Mouse (Mus musculus) midbrain, embryonic 13.5 days (tissue): Measurements from ENCODE around the gene Ash1l. TPM values are rescaled to one million over a fixed set of nuclear protein-coding genes. Genes with fewer than 3 reads are reported as not detected.
"Not testable (repeated sequence)": the region's sequence is repeated elsewhere in the genome, so short reads cannot be mapped to it uniquely, and the experiment has no call there.

ENCODE experiments used
- ATAC-seq: fragments of 200-750 bp; cut with Nextera tagmentation; 2 replicates; pipeline ENCODE4 v1.8.0; 2017; ENCODE audit warnings: mild to moderate bottlenecking, moderate TSS enrichment, moderate library complexity
- H3K27ac ChIP-seq: fragments of 300-500 bp; sonication (generic); 2 replicates; pipeline ENCODE4 v1.5.1; 2015; ENCODE audit warnings: inconsistent platforms, mild to moderate bottlenecking, moderate library complexity
- H3K27me3 ChIP-seq: fragments of 300-500 bp; sonication (generic); 2 replicates; pipeline ENCODE4 v1.6.1; 2015; ENCODE audit warnings: mild to moderate bottlenecking, inconsistent platforms
- H3K36me3 ChIP-seq: fragments of 300-500 bp; sonication (generic); 2 replicates; pipeline ENCODE4 v1.6.1; 2015; ENCODE audit warnings: mild to moderate bottlenecking, inconsistent platforms
- H3K4me1 ChIP-seq: fragments of 300-500 bp; sonication (generic); replicated peaks from 2 replicates; pipeline ENCODE4 v1.6.1; 2015; ENCODE audit warnings: inconsistent platforms
- H3K4me2 ChIP-seq: fragments of 300-500 bp; sonication (generic); replicated peaks from 2 replicates; pipeline ENCODE4 v1.6.1; 2015; ENCODE audit warnings: moderate library complexity, mild to moderate bottlenecking, inconsistent platforms
- H3K4me3 ChIP-seq: fragments of 300-500 bp; sonication (generic); replicated peaks from 2 replicates; pipeline ENCODE4 v1.5.1; 2015; ENCODE audit warnings: mild to moderate bottlenecking, inconsistent platforms
- H3K9ac ChIP-seq: fragments of 300-500 bp; sonication (generic); replicated peaks from 2 replicates; pipeline ENCODE4 v1.6.1; 2015; ENCODE audit warnings: mild to moderate bottlenecking, inconsistent platforms
- H3K9me3 ChIP-seq: fragments of 300-500 bp; sonication (generic); 2 replicates; pipeline ENCODE4 v1.6.1; 2016; ENCODE audit warnings: mild to moderate bottlenecking, inconsistent platforms
- WGBS: fragments of 180-500 bp; shearing (Covaris S2); methylation state at CpG from one replicate; pipeline ENCODE4 v1.1.7; 2015; 5-methylcytosine and 5-hydroxymethylcytosine counted together
- polyA plus RNA-seq: library from polyadenylated mRNA; unstranded; fragments of >200 nt; fragmentation: Nextera tagmentation; extraction: Ambion mirVana; gene quantifications from 2 replicates; pipeline ENCODE4 v1.2.1, GENCODE M21; 2015

Ash1l gene
- polyA plus RNA-seq, 1 experiment from 2014 or later: 22.2 TPM

DNA sequence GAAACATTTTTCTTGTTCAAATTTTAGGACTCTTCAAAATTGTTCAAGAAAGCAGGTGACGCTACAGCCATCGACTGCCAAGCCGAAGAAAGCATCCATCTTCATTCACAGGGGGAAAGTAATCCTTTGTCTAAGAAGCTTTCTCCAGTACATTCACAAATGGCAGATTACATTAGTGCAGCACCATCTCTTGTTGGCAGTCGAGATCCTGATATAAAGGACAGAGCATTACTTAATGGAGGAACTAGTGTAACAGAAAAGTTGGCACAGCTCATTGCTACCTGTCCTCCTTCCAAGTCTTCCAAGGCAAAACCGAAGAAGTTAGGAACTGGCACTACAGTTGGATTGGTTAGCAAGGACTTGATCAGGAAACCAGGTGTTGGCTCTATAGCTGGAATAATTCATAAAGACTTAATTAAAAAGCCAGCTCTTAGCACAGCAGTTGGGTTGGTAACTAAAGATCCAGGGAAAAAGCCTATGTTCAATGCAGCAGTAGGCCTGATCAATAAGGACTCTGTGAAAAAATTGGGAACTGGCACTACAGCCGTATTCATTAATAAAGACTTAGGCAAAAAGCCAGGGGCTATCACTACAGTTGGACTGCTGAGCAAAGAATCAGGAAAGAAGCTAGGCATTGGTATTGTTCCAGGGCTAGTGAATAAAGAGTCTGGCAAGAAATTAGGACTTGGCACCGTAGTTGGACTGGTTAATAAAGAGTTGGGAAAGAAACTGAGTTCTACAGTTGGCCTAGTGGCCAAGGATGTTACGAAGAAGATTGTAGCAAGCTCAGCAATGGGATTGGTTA lies 31.0 kb downstream of the Ash1l start:
- H3K27ac ChIP-seq: no peak overlapping the region
- no peaks in the 10 kb centered on the region for H3K27me3 ChIP-seq
- H3K36me3 ChIP-seq: peaks cover 51% of the 10 kb centered on the region
- ATAC-seq: no peak
- 94% methylated on average over 8 of the region's 8 CpGs for WGBS
- H3K4me3 ChIP-seq: no peak overlapping the region
- no peaks in the 10 kb centered on the region for H3K9me3 ChIP-seq
- no peaks in the 10 kb centered on the region for H3K4me1 ChIP-seq
- no peak overlapping the region for H3K4me2 ChIP-seq
- no peak overlapping the region for H3K9ac ChIP-seq

DNA sequence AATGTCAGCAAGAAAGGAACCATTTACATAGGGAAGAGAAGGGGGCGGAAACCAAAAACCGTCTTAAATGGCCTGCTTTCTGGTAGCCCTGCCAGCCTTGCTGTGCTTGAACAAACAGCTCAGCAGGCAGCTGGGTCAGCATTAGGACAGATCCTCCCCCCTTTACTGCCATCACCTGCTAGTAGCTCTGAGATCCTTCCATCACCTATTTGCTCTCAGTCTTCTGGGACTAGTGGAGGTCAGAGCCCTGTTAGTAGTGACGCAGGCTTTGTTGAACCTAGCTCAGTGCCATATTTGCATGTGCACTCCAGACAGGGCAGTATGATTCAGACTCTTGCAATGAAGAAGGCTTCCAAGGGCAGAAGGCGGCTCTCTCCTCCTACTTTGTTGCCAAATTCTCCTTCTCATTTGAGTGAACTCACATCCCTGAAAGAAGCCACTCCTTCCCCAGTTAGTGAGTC lies 33.5 kb downstream of the Ash1l start:
- Histone ChIP-seq H3K9ac (no peak overlapping the region), H3K27me3 (no peaks in the 10 kb centered on the region), H3K4me1 (no peaks in the 10 kb centered on the region), H3K27ac (no peak overlapping the region), H3K9me3 (no peaks in the 10 kb centered on the region), H3K4me3 (no peak overlapping the region), H3K4me2 (no peak overlapping the region), H3K36me3 (peaks cover 52% of the 10 kb centered on the region)
- no peak for ATAC-seq
- WGBS: 55% methylated on average over 4 of the region's 4 CpGs

DNA sequence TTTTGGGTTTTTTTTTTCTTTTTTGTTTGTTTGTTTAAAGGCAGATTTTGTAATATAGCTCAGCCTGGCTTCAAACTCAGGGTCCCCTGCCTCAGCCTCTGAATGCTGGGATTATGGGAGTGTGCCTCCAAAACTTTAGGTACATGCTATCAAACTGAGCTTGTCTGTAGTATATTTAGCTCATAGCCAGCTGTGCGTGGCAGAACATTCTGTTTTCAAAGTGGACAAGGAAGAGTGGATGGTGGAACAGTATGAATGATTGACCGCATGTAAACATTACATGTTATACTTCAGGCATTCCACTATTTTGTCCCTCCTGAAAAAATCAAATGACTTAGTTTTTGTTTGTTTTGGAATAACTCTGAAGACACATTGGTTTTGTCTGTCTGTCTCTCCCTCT lies 42.4 kb downstream of the Ash1l start:
- no peaks in the 10 kb centered on the region for H3K4me1 ChIP-seq
- 94% methylated on average over 2 of the region's 2 CpGs for WGBS

DNA sequence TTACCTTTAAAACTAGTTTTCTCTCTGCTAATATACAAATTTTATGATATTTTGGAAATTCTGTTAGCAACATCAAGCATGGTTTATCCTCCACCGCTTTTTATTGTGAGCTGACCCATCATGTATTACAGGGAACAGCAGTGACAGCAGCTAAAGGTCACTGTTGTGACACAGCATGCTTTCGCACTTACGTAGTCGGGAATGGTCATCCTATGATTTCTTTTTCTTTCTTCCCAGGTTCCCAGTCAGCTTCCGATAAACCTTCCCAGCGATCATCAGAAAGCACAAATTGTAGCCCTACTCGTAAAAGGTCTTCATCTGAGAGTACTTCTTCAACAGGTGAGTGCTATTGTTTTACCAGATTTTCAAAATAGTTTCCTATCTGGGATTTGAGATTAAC lies 51.1 kb downstream of the Ash1l start:
- Histone ChIP-seq H3K36me3 (peaks cover 50% of the 10 kb centered on the region), H3K27ac (no peak overlapping the region), H3K27me3 (no peaks in the 10 kb centered on the region), H3K4me3 (no peak overlapping the region), H3K9ac (no peak overlapping the region), H3K4me2 (no peak overlapping the region), H3K9me3 (no peaks in the 10 kb centered on the region), H3K4me1 (no peaks in the 10 kb centered on the region)
- WGBS: 95% methylated on average over 7 of the region's 7 CpGs
- no peak for ATAC-seq

More for the DNA sequence above, 42.4 kb downstream of the Ash1l start:
- Histone ChIP-seq H3K4me3 (no peak overlapping the region), H3K9ac (no peak overlapping the region), H3K36me3 (peaks cover 5% of the 10 kb centered on the region; the same call in 1 of the 2 replicates), H3K4me2 (no peak overlapping the region), H3K9me3 (no peaks in the 10 kb centered on the region), H3K27ac (no peak overlapping the region), H3K27me3 (no peaks in the 10 kb centered on the region)
- no peak for ATAC-seq

DNA sequence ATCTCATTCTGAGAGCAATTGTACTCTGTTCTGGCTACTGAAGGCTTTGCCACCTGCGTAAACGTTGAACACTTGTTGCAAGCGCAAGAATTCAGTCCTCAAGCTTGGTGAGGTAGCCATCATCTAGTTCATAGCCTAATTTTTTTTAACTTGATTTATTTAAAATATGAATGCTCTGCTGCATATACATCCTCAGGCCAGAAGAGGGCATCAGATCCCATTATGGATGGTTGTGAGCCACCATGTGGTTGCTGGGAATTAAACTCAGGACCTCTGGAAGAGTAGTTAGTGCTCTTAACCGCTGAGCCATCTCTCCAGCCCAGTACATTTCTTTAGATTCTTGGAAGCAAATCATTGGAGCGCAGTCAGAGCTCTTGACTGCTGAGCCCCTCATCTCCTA lies 80.5 kb downstream of the Ash1l start:
- H3K4me1 ChIP-seq, H3K9ac ChIP-seq, H3K9me3 ChIP-seq, H3K4me3 ChIP-seq, ATAC-seq, H3K4me2 ChIP-seq, H3K27me3 ChIP-seq, H3K27ac ChIP-seq: not testable (repeated sequence)
- 97% methylated on average over 5 of the region's 5 CpGs for WGBS
- H3K36me3 ChIP-seq: peaks cover 73% of the 10 kb centered on the region

DNA sequence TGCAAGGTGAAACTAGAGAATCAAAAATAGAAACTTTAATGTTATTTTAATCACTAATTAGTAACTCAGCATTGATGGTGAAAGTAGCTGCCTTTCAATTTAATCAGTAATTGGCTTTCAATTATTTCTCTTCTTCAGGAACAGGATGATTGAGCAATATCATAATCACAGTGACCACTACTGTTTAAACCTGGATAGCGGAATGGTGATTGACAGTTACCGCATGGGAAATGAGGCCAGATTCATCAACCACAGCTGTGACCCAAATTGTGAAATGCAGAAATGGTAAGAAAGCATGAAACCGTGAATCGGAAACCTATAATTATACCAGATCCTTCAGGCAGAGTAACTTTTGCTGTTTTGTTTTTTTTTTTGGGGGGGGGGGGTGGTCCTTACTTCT lies 92.9 kb downstream of the Ash1l start:
- Histone ChIP-seq H3K27me3 (no peaks in the 10 kb centered on the region), H3K9me3 (no peaks in the 10 kb centered on the region), H3K4me3 (no peak overlapping the region), H3K36me3 (peaks cover 73% of the 10 kb centered on the region), H3K4me2 (no peak overlapping the region), H3K9ac (no peak overlapping the region), H3K4me1 (no peaks in the 10 kb centered on the region), H3K27ac (no peak overlapping the region)
- WGBS: 92% methylated on average over 4 of the region's 4 CpGs
- ATAC-seq: no peak

DNA sequence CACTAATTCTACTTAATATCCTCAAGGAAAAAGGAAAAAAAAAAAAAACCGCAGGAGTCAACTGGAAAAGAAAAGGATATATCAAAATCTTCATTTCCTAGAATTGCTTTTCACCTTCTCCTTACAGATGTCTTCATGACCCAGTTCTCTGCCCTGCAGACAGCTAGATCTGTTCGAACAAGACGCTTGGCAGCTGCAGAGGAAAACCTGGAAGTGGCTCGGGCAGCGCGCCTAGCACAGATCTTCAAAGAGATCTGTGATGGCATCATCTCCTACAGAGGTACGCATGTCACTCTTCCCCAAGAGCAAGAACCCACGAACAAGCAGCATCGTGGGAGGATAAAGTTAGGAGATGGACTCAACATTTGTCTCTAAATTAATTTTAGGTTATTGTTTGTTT lies 107.9 kb downstream of the Ash1l start:
- WGBS: 98% methylated on average over 9 of the region's 9 CpGs

DNA sequence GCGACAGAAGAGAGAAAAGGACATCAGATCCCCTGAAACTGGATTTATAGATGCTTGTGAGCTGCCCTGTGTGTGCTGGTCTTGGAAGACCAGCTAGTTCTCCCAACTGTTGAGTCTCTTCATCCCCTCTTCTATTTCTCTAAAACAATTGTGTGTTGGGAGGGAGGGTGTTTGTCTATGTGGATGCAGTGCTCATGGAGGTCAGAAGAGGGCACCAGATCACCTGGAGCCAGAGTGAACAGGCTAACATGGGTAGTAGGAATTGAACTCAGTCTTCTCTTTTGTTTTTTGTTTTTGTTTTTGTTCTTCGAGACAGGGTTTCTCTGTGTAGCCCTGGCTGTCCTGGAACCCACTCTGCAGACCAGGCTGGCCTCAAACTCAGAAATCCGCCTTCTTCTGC lies 108.4 kb downstream of the Ash1l start:
- 91% methylated on average over 3 of the region's 3 CpGs for WGBS

More for the DNA sequence above, 107.9 kb downstream of the Ash1l start:
- no peaks in the 10 kb centered on the region for H3K9me3 ChIP-seq
- ATAC-seq: no peak
- peaks cover 83% of the 10 kb centered on the region for H3K36me3 ChIP-seq
- no peaks in the 10 kb centered on the region for H3K27me3 ChIP-seq
- no peak overlapping the region for H3K9ac ChIP-seq
- no peak overlapping the region for H3K4me2 ChIP-seq
- no peaks in the 10 kb centered on the region for H3K4me1 ChIP-seq
- no peak overlapping the region for H3K4me3 ChIP-seq
- no peak overlapping the region for H3K27ac ChIP-seq

DNA sequence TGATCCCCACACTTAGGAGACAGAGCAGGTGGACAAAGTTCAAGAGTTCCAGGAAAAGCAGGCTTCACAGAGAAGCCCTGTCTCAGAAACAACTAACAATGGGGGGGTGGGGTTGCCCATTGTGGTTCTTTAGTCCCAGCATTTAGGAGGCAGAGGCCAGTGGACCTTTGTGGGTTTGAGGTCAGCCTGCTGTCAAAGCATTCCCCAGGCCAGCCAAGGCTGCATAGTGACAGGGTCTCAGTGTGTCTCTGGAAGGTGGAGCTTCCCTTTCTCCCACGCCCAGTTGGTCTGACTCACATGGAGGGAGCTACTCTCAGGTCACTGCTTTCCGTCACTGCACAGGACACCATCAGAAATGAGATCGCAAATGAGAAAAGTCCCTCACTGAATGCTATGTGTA lies 111.3 kb downstream of the Ash1l start:
- H3K9ac ChIP-seq: no peak overlapping the region
- no peak for ATAC-seq
- H3K27ac ChIP-seq: no peak overlapping the region
- WGBS: 58% methylated on average over 3 of the region's 3 CpGs
- no peaks in the 10 kb centered on the region for H3K4me1 ChIP-seq
- H3K27me3 ChIP-seq: no peaks in the 10 kb centered on the region
- H3K4me2 ChIP-seq: no peak overlapping the region
- H3K9me3 ChIP-seq: no peaks in the 10 kb centered on the region
- peaks cover 77% of the 10 kb centered on the region for H3K36me3 ChIP-seq
- no peak overlapping the region for H3K4me3 ChIP-seq

More for the DNA sequence above, 108.4 kb downstream of the Ash1l start:
- no peak for ATAC-seq
- no peaks in the 10 kb centered on the region for H3K9me3 ChIP-seq
- H3K4me1 ChIP-seq: no peaks in the 10 kb centered on the region
- H3K4me2 ChIP-seq: no peak overlapping the region
- H3K4me3 ChIP-seq: no peak overlapping the region
- H3K36me3 ChIP-seq: peaks cover 83% of the 10 kb centered on the region
- H3K27ac ChIP-seq: no peak overlapping the region
- H3K9ac ChIP-seq: no peak overlapping the region
- no peaks in the 10 kb centered on the region for H3K27me3 ChIP-seq

DNA sequence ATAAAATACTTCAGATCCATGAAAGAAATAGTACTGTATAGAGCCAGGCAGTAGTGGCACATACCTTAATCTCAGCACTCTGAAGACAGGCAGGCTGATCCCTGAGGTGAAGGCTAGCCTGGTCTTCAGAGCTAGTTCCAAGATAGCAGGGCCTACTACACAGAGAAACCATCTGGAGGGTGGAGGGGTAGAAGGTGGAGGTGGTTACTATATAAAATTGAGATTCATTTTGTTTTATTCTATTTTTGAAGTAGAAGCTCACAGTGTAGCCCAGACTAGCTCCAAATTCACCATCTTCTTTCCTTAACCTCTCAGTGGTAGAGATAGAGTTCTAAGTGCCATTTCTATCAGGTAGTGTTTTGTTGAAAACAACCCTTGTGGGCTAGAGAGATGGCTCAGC lies 116.8 kb downstream of the Ash1l start:
- Histone ChIP-seq H3K36me3 (peaks cover 89% of the 10 kb centered on the region), H3K4me1 (no peaks in the 10 kb centered on the region), H3K9ac (no peak overlapping the region), H3K9me3 (no peaks in the 10 kb centered on the region), H3K27me3 (no peaks in the 10 kb centered on the region), H3K4me3 (no peak overlapping the region), H3K27ac (no peak overlapping the region), H3K4me2 (no peak overlapping the region)
- no peak for ATAC-seq

DNA sequence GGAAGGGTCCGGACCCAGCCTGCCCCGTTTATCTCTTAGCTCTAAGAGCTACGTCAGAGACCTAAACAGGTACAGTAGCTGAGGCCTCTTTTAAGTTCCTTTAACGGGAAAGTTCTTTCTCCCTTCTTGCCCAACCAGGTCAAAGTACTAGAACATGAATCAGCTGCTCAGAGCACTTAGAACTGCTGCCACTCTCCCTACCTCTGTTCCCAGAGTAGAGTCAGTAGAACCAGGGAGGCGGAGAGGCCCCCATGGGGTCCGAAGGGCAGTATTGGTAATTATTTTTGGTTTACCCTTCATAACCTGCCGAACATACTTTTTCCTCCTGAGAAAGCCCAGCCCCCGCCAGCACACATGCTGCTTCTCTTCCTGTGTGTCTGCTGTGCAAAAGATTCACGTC lies 127.0 kb downstream of the Ash1l start:
- 95% methylated on average over 9 of the region's 9 CpGs for WGBS
- no peak overlapping the region for H3K27ac ChIP-seq
- no peak overlapping the region for H3K4me3 ChIP-seq
- no peak for ATAC-seq
- H3K9ac ChIP-seq: no peak overlapping the region
- no peaks in the 10 kb centered on the region for H3K27me3 ChIP-seq
- peaks cover 81% of the 10 kb centered on the region for H3K36me3 ChIP-seq
- H3K4me1 ChIP-seq: no peaks in the 10 kb centered on the region
- H3K4me2 ChIP-seq: no peak overlapping the region
- no peaks in the 10 kb centered on the region for H3K9me3 ChIP-seq

DNA sequence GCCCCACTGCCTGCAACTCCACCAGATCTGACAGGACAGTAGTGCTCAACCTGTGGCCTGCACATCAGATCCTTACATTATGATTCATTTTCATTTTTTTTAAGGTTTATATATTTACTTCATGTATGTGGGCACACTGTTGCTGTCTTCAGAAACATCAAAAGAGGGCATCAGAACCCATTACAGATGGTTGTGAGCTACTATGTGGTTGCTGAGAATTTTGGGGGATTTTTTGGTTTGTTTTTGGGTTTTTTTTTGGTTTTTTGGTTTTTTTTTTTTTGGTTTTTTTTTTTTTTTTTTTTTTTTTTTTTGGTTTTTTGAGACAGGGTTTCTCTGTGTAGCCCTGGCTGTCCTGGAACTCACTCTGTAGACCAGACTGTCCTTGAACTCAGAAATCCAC lies 131.9 kb downstream of the Ash1l start:
- not testable (repeated sequence) for H3K9ac ChIP-seq, ATAC-seq, H3K4me1 ChIP-seq, H3K27me3 ChIP-seq, H3K27ac ChIP-seq, H3K9me3 ChIP-seq, H3K4me3 ChIP-seq, H3K4me2 ChIP-seq
- peaks cover 66% of the 10 kb centered on the region for H3K36me3 ChIP-seq

DNA sequence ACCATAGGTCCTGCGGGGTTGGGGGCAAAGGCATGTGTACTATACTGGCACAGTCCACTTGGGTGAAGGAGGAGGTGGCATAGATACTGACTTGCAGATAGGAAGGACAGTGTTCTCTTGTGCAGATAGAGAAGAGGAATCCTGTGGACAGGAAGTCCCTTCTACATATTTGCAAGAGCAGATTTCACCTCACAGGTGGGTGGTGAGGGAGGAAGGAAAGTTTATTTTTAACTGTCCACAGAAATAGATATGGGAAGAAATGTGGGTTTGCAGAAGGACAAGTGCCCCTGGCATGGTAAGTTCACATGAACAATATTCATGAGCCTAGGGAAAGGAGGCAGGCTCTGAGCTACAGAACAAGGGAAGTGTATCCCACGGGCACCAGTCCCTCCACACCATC lies 133.7 kb downstream of the Ash1l start:
- no peak for ATAC-seq
- no peaks in the 10 kb centered on the region for H3K9me3 ChIP-seq
- peaks cover 13% of the 10 kb centered on the region for H3K4me1 ChIP-seq
- H3K27me3 ChIP-seq: peaks cover 15% of the 10 kb centered on the region
- WGBS: 88% methylated on average over 2 of the region's 2 CpGs
- H3K9ac ChIP-seq: no peak overlapping the region
- no peak overlapping the region for H3K27ac ChIP-seq
- H3K36me3 ChIP-seq: peaks cover 68% of the 10 kb centered on the region
- H3K4me2 ChIP-seq: no peak overlapping the region
- no peak overlapping the region for H3K4me3 ChIP-seq
